Mouse (Mus musculus): ENCODE measurements around the gene Metrn. TPM values are rescaled to one million over a fixed set of nuclear protein-coding genes. Genes with fewer than 3 reads are reported as not detected.

Gene Metrn
- polyA plus RNA-seq, 1 experiment from 2014 or later = 8.6 TPM

DNA sequence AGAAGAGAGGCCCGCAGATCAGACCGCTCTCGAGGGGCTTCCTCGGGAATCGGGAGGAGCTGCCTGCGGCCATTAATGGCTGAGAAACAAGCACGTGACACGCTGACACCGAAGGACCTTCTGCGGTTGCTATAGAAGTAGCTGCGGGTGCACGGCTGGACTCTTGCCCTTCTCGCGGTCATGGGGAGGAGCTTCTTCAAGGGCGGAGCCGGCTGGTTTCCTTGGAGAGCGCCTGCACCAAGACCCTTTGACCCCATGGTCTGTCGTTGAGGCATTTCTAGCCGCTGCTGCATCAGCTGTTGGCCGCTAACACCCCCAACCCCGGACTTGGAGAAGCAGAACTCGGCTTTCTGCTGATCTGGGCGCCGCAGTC lies 36.3 kb upstream of the Metrn start, which contains the start of gene Stub1:
Gene Stub1, minus strand, starts transcription at position 114 of the 373 bp plus-strand sequence.
- peak within 1 kb of the TSS; percentile 97 for H3K4me2 ChIP-seq (ENCODE audit: low read length)
- no peak for DNase-seq (ENCODE audit: low spot score)
- peak within 1 kb of the TSS; percentile 69 for H3K9ac ChIP-seq (ENCODE audit: low read length)
- WGBS = under 1% methylated on average over 24 of the region's 24 CpGs
- no peaks in the 10 kb centered on the region for H3K27me3 ChIP-seq (replicated peaks; ENCODE audit: control insufficient read depth, insufficient read depth, low read length)
- H3K4me1 ChIP-seq (replicated peaks; ENCODE audit: control insufficient read depth, insufficient read depth, low read length) = peaks cover 52% of the 10 kb centered on the region
- H3K27ac ChIP-seq (ENCODE audit: low read depth) = peak within 1 kb of the TSS; percentile 94
- peaks cover 35% of the 10 kb centered on the region for H3K36me3 ChIP-seq (ENCODE audit: control insufficient read depth, insufficient read depth, low read length)
- H3K4me3 ChIP-seq (ENCODE audit: low read depth, low read length) = peak within 1 kb of the TSS; percentile 61
- H3K9me3 ChIP-seq (ENCODE audit: control insufficient read depth, low read length) = no peaks in the 10 kb centered on the region
- ATAC-seq (replicated peaks; ENCODE audit: low FRiP score, low TSS enrichment, low read depth) = peak; percentile 59

DNA sequence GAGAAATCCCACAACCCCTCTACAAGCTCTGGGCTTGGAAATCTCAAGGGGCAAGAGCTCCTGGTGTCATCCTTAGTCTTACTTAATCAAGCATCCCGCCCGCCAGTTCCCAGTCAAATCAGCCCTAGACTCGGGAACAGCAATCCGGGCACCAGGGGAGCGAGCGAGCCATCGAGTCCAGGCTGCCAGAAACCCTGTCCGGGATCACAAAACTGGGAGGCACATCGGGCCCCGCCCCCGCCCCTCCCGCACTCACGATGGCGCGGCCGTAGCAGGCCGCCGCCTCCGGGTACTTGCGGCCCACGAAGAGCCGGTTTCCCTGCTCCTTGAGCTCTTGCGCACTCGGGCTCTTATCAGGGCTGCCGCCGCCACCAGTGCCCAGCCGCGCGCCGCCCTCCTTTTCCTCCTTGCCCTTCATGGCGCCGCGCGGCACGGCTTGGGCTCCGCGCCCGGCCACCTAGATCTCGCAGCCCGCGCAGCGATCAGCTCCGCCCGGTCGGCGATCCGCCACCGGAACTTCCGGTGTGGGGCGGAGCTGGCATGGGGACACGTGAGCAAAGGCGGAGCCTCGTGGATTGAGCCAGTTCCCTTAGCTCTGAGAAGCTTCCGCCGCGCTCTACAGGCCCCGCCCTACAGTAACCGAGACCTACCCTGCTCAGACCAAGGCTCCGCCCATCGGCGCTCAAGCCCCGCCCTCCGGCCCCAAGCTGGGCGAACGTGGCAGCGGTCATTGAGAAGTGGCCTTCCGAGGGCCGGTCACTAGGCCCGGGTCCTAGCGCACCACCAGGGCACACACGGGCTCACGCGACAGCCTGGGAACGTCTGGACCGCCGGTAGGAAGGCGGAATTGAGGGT lies 35.7 kb upstream of the Metrn start:
- peaks cover 55% of the 10 kb centered on the region for H3K4me1 ChIP-seq (replicated peaks; ENCODE audit: control insufficient read depth, insufficient read depth, low read length)
- no peaks in the 10 kb centered on the region for H3K9me3 ChIP-seq (ENCODE audit: control insufficient read depth, low read length)
- peak; percentile 100 for DNase-seq (ENCODE audit: low spot score)
- H3K27me3 ChIP-seq (replicated peaks; ENCODE audit: control insufficient read depth, insufficient read depth, low read length) = no peaks in the 10 kb centered on the region
- H3K27ac ChIP-seq (ENCODE audit: low read depth) = peak overlapping the region; percentile 94
- peak; percentile 87 for ATAC-seq (replicated peaks; ENCODE audit: low FRiP score, low TSS enrichment, low read depth)
- H3K36me3 ChIP-seq (ENCODE audit: control insufficient read depth, insufficient read depth, low read length) = peaks cover 34% of the 10 kb centered on the region
- H3K9ac ChIP-seq (ENCODE audit: low read length) = peak overlapping the region; percentile 69
- peak overlapping the region; percentile 97 for H3K4me2 ChIP-seq (ENCODE audit: low read length)
- WGBS = under 1% methylated on average over 77 of the region's 77 CpGs
- peak overlapping the region; percentile 61 for H3K4me3 ChIP-seq (ENCODE audit: low read depth, low read length)

DNA sequence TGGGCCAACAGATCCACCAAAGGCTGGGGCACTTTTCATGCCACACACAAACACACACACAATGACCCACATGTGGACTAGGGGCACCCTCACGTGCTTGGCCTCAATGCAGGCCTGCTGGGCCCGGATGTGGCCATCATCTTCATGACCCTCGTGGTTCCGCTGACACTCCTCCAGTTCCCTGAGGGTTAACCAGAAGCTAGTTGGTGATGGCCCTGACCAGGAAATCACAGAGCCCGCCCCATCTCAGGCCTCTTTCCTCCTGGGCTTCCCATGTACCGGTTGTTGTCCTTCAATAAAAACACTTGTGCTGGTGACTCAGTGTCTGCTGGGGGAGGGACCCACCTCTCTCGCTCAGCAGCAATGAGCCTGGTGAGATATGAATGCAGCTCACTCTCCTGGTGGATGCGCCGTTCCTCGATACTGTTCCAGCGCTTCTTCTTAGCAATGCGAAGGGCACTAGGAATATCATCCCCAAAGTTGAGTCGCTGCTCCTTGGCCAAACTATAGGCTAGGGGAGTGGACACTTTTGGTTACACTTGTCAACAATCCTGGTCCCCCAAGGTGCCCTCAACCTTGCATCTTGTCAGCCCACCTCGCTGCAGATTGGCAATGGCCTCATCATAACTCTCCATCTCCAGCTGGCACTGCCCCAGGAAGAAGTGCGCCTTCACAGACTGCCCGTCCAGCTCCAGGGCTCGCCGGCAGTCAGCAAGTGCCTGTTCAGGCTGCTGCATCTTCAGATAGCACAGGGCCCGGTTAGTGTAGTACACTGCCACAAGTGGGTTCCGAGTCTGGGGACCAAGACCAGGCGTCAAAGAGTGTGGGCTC lies 34.7 kb upstream of the Metrn start:
- ATAC-seq (replicated peaks; ENCODE audit: low FRiP score, low TSS enrichment, low read depth) (no peak), DNase-seq (ENCODE audit: low spot score) (no peak)
- WGBS = 52% methylated on average over 21 of the region's 21 CpGs
- Histone ChIP-seq H3K27me3 (replicated peaks; ENCODE audit: control insufficient read depth, insufficient read depth, low read length) (no peaks in the 10 kb centered on the region), H3K9me3 (ENCODE audit: control insufficient read depth, low read length) (no peaks in the 10 kb centered on the region), H3K4me1 (replicated peaks; ENCODE audit: control insufficient read depth, insufficient read depth, low read length) (peaks cover 51% of the 10 kb centered on the region), H3K4me2 (ENCODE audit: low read length) (peak overlapping the region; percentile 97), H3K4me3 (ENCODE audit: low read depth, low read length) (peak overlapping the region; percentile 61), H3K27ac (ENCODE audit: low read depth) (peak overlapping the region; percentile 94), H3K36me3 (ENCODE audit: control insufficient read depth, insufficient read depth, low read length) (peaks cover 40% of the 10 kb centered on the region), H3K9ac (ENCODE audit: low read length) (peak overlapping the region; percentile 68)

DNA sequence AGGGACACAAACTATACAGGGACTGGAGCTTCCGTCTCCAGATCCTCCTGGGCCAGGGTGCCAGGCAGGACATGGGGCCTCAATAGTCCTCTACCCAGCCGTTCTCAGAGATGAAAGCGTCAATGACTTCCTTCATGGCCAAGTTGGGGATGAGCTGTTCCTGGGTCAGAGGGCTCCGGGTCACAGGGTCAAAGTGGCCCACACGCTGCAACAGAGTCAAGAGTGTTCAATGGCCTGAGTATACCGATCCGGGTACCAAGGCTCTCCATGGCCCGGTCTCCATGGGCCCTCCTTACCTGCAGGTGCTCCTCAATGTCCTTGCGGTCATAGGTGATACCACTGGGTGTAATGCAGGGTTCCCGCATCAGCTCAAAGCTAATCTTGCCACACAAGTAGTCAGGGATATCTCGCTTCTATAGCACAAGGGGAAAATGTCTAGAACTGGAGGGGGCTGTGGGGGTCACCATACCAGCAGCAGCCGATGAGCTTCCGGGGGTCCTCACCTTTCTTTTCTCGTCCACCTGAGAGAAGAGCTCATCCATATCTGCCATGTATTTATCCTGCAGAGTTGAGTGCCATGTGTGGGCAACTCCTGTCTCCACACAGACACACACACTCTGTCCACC lies 34.0 kb upstream of the Metrn start:
- Histone ChIP-seq H3K4me3 (ENCODE audit: low read depth, low read length) (no peak overlapping the region), H3K9me3 (ENCODE audit: control insufficient read depth, low read length) (no peaks in the 10 kb centered on the region), H3K4me2 (ENCODE audit: low read length) (peak overlapping the region; percentile 97; the same call in 1 of the 2 replicates), H3K4me1 (replicated peaks; ENCODE audit: control insufficient read depth, insufficient read depth, low read length) (peaks cover 44% of the 10 kb centered on the region), H3K36me3 (ENCODE audit: control insufficient read depth, insufficient read depth, low read length) (peaks cover 46% of the 10 kb centered on the region), H3K27ac (ENCODE audit: low read depth) (no peak overlapping the region), H3K9ac (ENCODE audit: low read length) (no peak overlapping the region), H3K27me3 (replicated peaks; ENCODE audit: control insufficient read depth, insufficient read depth, low read length) (no peaks in the 10 kb centered on the region)
- 84% methylated on average over 14 of the region's 14 CpGs for WGBS
- ATAC-seq (replicated peaks; ENCODE audit: low FRiP score, low TSS enrichment, low read depth) (no peak), DNase-seq (ENCODE audit: low spot score) (no peak)

DNA sequence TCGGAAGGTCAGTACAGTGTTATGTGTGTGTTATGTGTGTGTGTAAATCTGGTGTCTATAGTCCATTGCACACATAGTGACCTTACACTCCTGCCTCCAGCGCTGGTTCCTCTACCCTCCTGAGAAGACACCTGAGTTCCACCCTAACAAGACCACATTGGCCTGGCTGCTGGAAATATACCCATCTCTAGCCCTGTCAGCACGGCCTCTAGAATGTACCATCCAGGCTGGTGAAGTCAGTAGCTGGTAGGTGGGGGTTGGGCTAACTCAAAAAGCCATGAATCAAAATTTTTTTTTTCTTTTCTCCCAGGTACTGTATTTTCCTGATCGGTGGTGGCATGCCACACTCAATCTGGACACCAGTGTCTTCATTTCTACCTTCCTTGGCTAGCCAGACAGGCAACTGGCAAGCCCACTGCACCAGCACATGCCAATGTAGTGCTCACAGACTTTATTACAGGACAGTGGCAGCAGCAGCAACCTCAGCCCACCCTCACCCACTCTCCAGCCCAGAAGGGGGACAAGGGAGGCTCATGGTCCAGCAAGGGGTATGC lies 33.3 kb upstream of the Metrn start:
- DNase-seq (ENCODE audit: low spot score) (no peak), ATAC-seq (replicated peaks; ENCODE audit: low FRiP score, low TSS enrichment, low read depth) (no peak)
- Histone ChIP-seq H3K4me1 (replicated peaks; ENCODE audit: control insufficient read depth, insufficient read depth, low read length) (peaks cover 44% of the 10 kb centered on the region), H3K4me3 (ENCODE audit: low read depth, low read length) (no peak overlapping the region), H3K27me3 (replicated peaks; ENCODE audit: control insufficient read depth, insufficient read depth, low read length) (no peaks in the 10 kb centered on the region), H3K27ac (ENCODE audit: low read depth) (no peak overlapping the region), H3K36me3 (ENCODE audit: control insufficient read depth, insufficient read depth, low read length) (peaks cover 49% of the 10 kb centered on the region), H3K4me2 (ENCODE audit: low read length) (peak overlapping the region; percentile 85), H3K9ac (ENCODE audit: low read length) (no peak overlapping the region; the same call in 1 of the 2 replicates), H3K9me3 (ENCODE audit: control insufficient read depth, low read length) (no peaks in the 10 kb centered on the region)
- 77% methylated on average over 4 of the region's 4 CpGs for WGBS

DNA sequence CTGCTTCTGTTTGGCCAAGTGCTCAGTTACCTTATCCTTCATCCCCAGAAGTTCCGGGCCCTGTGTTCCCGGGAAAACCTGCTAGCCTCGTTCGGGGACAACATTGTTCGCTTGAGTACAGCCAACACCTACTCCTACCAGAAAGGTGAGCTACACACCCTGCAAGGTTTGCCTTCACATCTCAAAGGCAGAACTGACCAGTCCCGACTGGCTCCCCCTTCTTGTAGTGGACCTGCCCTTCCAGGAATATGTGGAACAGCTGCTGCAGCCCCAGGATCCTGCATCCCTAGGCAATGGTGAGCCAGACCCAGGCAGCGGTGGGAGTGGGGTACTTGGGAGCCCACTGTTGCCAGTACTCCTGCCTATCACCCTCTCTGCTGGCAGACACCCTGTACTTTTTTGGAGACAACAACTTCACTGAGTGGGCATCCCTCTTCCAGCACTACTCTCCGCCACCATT lies 32.7 kb upstream of the Metrn start:
- peak overlapping the region; percentile 69 for H3K4me3 ChIP-seq (ENCODE audit: low read depth, low read length)
- H3K9ac ChIP-seq (ENCODE audit: low read length) = peak overlapping the region; percentile 68
- H3K9me3 ChIP-seq (ENCODE audit: control insufficient read depth, low read length) = no peaks in the 10 kb centered on the region
- no peak for DNase-seq (ENCODE audit: low spot score)
- H3K4me2 ChIP-seq (ENCODE audit: low read length) = peak overlapping the region; percentile 85
- no peak for ATAC-seq (replicated peaks; ENCODE audit: low FRiP score, low TSS enrichment, low read depth)
- 38% methylated on average over 8 of the region's 8 CpGs for WGBS
- H3K27me3 ChIP-seq (replicated peaks; ENCODE audit: control insufficient read depth, insufficient read depth, low read length) = no peaks in the 10 kb centered on the region
- peaks cover 45% of the 10 kb centered on the region for H3K36me3 ChIP-seq (ENCODE audit: control insufficient read depth, insufficient read depth, low read length)
- H3K27ac ChIP-seq (ENCODE audit: low read depth) = peak overlapping the region; percentile 82
- peaks cover 47% of the 10 kb centered on the region for H3K4me1 ChIP-seq (replicated peaks; ENCODE audit: control insufficient read depth, insufficient read depth, low read length)

DNA sequence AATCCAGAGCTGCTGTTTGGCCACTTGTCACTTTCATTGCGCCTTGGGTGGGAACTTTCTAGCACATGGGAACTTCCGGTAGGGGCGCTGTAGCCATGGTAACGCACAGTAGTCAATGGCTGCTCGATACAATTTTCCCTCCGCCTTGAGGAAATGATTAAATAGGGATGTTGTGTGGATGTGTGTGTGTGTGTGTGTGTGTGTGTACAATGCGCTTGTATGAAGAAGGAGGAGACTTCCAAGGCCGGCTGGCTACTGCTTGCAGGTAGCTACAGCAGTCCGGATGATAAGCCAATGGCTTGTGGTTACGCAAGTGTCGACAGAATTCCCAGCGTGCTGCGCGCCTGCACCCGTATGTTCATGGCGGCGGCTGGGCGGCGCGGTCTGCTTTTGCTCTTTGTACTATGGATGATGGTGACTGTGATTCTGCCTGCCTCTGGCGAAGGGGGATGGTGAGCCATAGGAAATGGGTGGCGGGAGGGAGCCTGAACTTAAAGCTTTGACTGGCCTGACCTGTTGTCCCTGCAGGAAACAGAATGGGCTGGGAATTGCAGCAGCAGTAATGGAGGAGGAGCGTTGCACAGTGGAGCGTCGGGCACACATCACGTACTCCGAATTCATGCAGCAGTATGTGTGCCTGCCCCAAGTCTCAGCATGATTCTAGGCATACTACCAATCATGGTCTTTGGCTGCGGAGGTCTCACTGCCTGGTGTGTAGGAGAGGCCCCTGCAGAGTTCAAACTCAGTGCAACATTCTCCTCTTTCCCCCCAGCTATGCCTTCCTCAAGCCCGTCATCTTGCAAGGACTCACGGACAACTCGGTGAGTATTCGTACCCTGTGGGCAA lies 32.0 kb upstream of the Metrn start, which contains the start of gene Jmjd8:
Gene Jmjd8, plus strand, starts transcription at position 156 of the 846 bp plus-strand sequence.
- Histone ChIP-seq H3K4me3 (ENCODE audit: low read depth, low read length) (peak within 1 kb of the TSS; percentile 69), H3K9ac (ENCODE audit: low read length) (peak within 1 kb of the TSS; percentile 68), H3K9me3 (ENCODE audit: control insufficient read depth, low read length) (no peaks in the 10 kb centered on the region), H3K27ac (ENCODE audit: low read depth) (peak within 1 kb of the TSS; percentile 82), H3K4me1 (replicated peaks; ENCODE audit: control insufficient read depth, insufficient read depth, low read length) (peaks cover 47% of the 10 kb centered on the region), H3K27me3 (replicated peaks; ENCODE audit: control insufficient read depth, insufficient read depth, low read length) (no peaks in the 10 kb centered on the region), H3K36me3 (ENCODE audit: control insufficient read depth, insufficient read depth, low read length) (peaks cover 45% of the 10 kb centered on the region), H3K4me2 (ENCODE audit: low read length) (peak within 1 kb of the TSS; percentile 85)
- ATAC-seq (replicated peaks; ENCODE audit: low FRiP score, low TSS enrichment, low read depth) = peak; percentile 32
- DNase-seq (ENCODE audit: low spot score) = peak; percentile 90
- WGBS = 1% methylated on average over 32 of the region's 32 CpGs

Data from intestine, embryonic 14.5 days (tissue).